Mouse (Mus musculus): ENCODE data around the gene Plcb2.

Gene Plcb2

DNA sequence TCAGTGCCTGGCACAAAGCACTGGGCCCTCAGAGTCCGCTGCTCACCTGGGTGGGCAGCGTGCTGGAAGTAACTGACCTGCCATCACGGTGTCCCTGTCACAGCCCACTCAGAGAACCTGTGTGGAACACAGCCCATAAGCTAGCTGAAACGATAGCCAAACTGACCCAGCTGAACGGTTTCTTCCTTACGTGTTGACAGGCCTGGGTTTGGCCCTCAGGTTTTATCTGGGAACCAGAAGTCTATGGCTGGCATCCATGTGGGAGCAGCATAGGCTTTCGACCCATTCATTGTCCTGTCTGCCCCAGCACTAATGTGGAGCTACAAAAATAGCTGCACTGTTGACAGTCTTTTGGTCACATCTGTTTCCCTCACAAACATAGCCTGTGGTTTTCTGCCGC lies 22.2 kb upstream of the Plcb2 start:
- DNase-seq (ENCODE audit: low spot score), result no peak

- no peak for DNase-seq (ENCODE audit: low spot score)
Measured at GRCm38 (mm10) chr2:118749341-118749884, 21.2 kb upstream of the Plcb2 start.

DNA sequence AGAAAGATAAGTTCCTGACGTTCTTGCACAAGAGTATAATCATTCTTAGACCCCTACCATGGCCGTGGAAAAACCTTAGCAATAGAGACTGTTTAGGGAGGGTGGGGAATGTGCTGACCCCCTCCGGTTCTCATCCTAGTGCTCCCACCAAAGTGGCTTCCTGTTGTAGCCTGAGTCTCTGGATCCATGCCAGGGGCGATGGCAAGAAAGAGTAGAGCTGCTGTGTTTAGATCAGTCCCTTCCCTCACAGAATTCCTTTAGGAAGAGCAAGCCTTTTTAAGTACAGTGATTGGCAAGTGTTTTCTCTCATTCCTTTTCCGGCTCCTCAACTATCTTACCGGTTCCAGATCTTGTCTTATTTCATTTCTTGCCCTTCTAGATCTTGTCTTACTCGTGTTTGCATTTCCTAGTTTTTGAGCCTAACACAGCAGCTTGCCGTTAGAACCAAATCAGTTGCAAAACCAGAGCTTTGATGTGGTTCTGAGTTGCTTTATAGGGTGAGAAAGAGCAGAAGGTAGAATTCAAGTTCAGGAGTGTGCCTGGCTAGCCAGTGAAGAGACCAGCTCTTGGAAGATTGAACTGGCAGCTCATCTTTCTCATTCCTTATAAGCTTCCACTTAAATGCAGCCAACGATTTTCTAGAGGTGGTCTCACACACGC lies 19.2 kb upstream of the Plcb2 start:
- DNase-seq (ENCODE audit: low spot score), result peak; percentile 2

DNA sequence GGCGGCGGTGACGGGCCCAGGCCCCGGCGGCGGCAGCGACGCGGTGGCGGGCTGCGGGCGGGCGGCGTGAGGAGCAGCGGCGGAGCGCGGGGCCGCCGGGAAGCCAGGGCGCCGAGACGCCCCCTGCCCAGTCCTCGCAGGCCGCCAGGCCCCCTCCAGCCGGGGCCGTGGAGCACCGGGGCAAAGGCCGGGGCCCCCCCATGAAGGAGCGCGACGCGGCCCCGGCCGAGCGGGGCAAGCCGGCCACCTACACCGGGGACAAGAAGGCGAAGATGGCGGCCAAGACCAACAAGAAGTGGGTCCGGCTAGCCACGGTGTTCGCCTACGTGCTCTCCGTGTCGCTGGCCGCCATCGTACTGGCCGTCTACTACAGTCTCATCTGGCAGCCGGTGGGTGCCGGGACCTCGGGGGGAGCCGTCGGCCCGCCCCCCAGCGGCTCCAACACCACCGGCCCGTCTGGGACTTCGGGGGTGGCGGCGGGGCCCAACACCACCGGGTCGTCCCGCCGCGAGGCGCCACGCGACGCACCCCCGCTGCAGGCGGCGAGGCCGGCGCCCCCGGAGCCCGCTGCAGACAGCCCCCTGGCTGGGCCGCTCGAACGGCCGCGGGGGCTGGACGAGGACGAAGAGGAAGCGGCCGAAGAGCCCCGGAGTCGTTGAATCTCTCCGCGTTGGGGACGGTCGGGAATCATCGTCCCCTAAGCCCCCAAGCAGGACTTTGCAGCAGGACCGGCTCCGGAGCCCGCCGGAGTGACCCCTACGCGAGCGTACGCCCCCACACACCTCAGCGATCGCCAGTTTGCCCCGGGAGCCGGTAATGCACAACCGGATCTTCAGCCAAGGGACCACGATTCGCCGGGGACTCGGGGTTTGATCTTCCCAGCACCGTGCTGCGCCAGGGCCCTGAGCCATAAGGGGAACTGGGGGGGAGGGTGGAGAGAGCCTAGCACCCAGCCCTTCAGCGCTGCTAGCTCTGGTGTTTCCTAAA lies 18.0 kb upstream of the Plcb2 start:
- no peak for DNase-seq (ENCODE audit: low spot score)

DNA sequence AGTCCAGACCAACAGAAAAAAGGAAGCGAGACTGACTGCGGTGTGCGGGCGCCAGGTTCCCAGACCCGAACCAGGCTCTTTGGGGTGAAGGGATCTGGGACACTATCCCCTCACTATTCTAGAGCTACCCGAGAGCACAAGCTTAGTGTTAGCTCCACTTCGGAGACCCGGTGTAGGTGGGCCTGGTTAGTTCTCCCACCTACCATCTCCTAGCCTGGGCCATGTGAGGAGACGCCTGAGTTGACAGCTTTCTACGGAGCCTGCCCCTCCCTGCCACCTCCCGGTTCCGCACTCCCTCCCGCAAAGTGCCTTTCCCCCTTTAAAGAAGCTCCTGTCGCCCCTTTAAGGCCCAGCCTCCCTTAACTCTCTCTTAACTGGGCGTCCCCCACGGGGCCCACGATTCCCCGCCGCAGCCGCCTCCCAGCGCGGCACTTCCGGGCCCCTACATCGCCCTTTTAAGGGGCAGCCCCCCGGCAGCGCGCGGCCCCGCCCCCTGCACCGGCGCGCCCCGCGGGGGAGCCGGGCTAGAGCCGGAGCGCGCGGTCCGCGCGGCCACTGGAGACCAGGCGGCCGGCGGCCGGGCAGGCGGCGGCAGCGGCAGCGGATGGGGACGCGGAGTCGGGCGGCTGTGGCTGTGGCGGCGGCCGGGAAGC lies 17.1 kb upstream of the Plcb2 start, which contains the start of gene Inafm2:
Gene Inafm2 (plus strand): TSS at position 527 of the 653 bp plus-strand sequence.
- peak; percentile 84 for DNase-seq (ENCODE audit: low spot score)

- no peak for DNase-seq (ENCODE audit: low spot score)
Measured at GRCm38 (mm10) chr2:118744621-118745020, 16.4 kb upstream of the Plcb2 start.

DNA sequence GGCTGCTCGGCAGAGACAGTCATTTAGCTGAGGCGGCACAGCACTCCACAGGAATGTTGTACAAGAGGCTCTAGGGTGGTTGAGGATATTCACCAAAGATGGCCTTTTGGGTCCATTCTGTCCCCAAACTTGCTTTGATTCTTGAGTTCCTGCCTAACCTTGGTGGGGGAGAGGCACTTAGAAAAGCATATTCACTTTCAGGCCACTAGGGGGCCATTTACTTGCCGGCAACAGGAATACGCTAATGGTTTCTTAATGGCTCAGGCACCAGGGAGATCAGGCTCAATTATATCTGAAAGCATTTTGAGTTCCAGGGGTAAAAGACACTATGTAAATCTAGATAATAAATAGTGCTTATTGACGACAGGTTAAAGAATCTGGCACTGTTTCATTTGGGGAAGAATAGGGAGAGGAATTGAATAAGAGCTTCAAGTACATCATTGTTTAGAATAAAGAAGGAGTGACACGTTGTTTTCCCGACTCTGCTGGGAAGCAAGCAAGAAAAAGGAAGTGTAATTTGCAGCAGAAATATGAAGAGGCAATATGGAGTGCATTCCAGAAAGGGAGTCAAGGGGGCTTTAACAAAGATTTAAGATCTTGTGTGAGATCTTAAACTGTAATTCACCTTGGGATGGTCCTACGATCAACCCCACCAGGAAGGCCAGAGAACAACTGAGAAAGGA lies 15.2 kb upstream of the Plcb2 start:
- DNase-seq (ENCODE audit: low spot score), result no peak

GRCm38 (mm10) chr2:118741183-118741582 lies 12.9 kb upstream of the Plcb2 start:
- DNase-seq (ENCODE audit: low spot score), result no peak

- DNase-seq (ENCODE audit: low spot score), result no peak
Measured at GRCm38 (mm10) chr2:118740341-118740740, 12.1 kb upstream of the Plcb2 start.

GRCm38 (mm10) chr2:118733341-118733740 lies 5.1 kb upstream of the Plcb2 start:
- no peak for DNase-seq (ENCODE audit: low spot score)

DNA sequence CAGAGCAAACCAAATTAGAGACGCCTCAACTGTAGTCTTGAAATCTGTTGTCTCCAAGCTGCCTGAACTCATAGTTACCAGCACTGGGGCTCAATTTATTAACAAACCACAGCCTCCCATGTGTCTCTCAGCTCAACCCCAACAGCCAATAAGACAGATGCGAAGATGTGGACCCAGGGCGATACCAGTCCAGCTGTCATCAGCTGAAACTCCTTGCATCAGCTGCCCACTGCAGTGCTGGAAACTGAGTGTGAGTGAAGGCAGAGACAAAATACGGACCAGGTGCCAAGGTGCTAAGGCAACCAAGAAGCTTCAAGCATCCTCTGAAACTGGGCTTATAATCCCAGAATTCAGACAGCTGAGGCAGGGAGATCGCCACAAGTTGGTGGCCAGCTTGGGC lies 3.7 kb upstream of the Plcb2 start:
- no peak for DNase-seq (ENCODE audit: low spot score)

GRCm38 (mm10) chr2:118730622-118730915 lies 2.3 kb upstream of the Plcb2 start:
- peak; percentile 56 for DNase-seq (ENCODE audit: low spot score)

DNA sequence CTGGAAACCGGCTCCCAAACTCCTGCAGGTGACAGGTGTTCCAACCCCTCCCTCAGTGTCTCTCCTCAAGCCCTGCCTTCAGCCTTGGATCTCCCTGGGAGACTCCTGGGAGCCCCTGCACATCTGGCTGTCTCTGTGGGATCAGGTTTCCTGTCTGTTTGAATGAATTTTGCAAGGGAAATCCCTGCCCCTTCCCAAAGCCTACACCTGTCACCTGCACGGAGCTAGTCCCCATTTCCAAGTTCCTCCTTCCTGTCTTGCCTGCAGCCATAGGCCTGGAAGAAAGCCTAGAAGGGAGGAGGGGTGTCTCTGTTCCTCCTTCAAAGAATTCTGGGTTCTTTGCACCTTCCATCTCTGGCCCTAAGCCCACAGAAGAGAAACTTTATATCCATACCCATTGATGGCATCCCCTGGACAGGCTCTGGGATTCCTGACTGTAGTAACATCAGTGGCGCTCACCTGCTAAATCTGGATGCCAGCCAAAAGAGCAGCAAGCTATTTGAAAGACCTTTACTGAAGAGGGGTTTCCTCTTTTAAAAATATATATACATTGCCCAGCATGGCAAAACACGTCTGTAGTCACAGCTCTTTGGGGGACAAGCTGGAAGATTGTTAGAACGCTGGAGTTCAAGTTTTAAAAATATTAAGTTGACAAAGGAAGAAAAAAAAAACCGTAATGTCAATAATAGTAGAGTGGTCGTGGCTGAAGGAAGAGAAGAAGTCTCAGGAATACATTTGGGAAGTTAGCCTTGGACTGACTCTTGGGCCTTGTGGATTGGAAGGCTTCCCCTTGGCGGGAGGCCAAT lies 1.8 kb upstream of the Plcb2 start:
- no peak for DNase-seq (ENCODE audit: low spot score)

DNA sequence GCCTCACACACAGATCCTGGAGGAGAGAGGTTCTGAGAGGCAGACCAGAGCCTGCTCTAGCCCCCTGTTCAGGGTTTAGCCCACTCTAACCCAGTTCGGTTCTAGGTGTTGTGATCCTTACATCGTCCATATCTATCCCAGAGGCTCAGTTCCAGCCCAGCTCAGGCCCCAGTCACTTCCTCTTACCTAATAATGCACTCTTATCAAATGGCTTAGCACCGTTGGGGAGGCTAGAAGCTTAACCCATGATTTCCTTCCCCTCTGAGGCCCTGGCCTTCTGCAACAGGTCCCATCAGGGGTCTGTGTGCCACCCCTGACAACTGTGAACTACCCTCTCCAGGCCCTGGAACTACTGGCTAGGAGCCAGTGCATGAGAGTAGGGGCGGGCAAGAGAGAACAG lies 956 bp upstream of the Plcb2 start:
- no peak for DNase-seq (ENCODE audit: low spot score)

DNA sequence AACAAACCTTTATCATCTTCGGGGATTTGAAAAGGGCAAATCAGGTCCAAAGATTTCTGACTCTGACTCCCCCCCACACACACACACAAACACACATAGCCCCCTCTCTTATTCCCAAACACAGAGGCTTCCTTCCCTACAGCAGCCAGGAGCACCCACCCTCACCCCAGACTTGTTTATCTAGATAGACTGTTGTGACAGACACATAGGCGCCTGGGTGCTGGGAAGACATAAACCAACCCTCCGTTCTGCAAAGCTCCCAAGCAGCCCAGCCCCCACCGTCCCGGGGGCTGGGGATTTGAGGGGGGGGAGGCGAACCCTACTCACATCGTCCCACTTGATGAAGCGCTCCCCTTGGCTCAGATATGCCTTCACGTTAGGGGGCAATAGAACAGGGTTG lies 327 bp downstream of the Plcb2 start:
- no peak for DNase-seq (ENCODE audit: low spot score)

GRCm38 (mm10) chr2:118726873-118727272 lies 1.4 kb downstream of the Plcb2 start:
- no peak for DNase-seq (ENCODE audit: low spot score)

DNA sequence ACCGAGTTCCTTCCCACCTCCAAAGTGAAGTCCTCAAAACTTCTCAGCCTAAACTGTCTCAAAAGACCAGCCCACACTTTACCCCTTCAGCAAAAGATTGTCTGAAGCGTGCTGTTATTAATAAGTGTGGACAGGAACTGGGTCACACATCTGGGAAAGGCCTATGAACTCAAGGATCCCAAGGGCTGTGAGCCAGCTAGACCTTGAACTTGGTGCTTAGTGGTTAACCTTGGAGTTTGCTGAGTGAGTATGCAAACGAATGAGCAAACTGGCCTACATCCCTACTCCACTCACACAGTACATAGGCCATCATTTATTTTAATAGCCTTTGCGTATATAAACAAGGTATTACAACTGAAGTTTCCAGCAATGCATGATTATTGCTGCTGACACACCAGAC lies 2.7 kb downstream of the Plcb2 start:
- no peak for DNase-seq (ENCODE audit: low spot score)

GRCm38 (mm10) chr2:118723693-118724486 lies 4.3 kb downstream of the Plcb2 start:
- no peak for DNase-seq (ENCODE audit: low spot score)

- DNase-seq (ENCODE audit: low spot score), result no peak
Measured at GRCm38 (mm10) chr2:118716677-118717076, 11.6 kb downstream of the Plcb2 start.

- no peak for DNase-seq (ENCODE audit: low spot score)
Measured at GRCm38 (mm10) chr2:118714230-118714629, 14.0 kb downstream of the Plcb2 start.
